Mouse (Mus musculus): ENCODE measurements around the gene Lyrm9. TPM values are rescaled to one million over a fixed set of nuclear protein-coding genes. Genes with fewer than 3 reads are reported as not detected.

Gene Lyrm9
- total and polyA plus RNA-seq, 3 experiments = 31.6 to 48.6 TPM; not detected in 1

- H3K4me3 ChIP-seq (ENCODE audit: control insufficient read depth in 1 of 2, insufficient read depth in 1 of 2, low read depth in 2 of 2, low read length in 2 of 2) = no peak overlapping the region
- no peak for TF ChIP-seq GABPA (IDR thresholded peaks at IDR 0.05; ENCODE audit: low read depth, low read length)
- H3K27me3 ChIP-seq (ENCODE audit: control insufficient read depth in 1 of 2, insufficient read depth in 2 of 2, low read length in 2 of 2) = peaks cover 8 to 22% of the 10 kb centered on the region in 2 experiments
- no peaks in the 10 kb centered on the region for H3K9me3 ChIP-seq (replicated peaks; ENCODE audit: insufficient read depth, low read length)
- no peak overlapping the region for H3K9ac ChIP-seq (ENCODE audit: control insufficient read depth, low read depth, low read length, poor library complexity, severe bottlenecking)
- no peaks in the 10 kb centered on the region for H3K4me1 ChIP-seq (ENCODE audit: control insufficient read depth in 1 of 2, insufficient read depth in 2 of 2, low read length in 2 of 2)
- no peaks in the 10 kb centered on the region for H3K79me2 ChIP-seq (ENCODE audit: control insufficient read depth, insufficient read depth, low read length, poor library complexity)
- H3K27ac ChIP-seq (ENCODE audit: control insufficient read depth, low read depth, low read length) = no peak overlapping the region
- H3K36me3 ChIP-seq (ENCODE audit: control insufficient read depth in 1 of 2, insufficient read depth in 2 of 2, low read length in 2 of 2) = no peaks in the 10 kb centered on the region
- DNase-seq (ENCODE audit: low read depth, low spot score) = no peak
These were observed 60.3 kb downstream of the Lyrm9 start for GRCm38 (mm10) chr11:78886693-78887092.

- Histone ChIP-seq H3K36me3 (ENCODE audit: control insufficient read depth in 1 of 2, insufficient read depth in 2 of 2, low read length in 2 of 2) (no peaks in the 10 kb centered on the region), H3K4me1 (ENCODE audit: control insufficient read depth in 1 of 2, insufficient read depth in 2 of 2, low read length in 2 of 2) (no peaks in the 10 kb centered on the region), H3K4me3 (ENCODE audit: control insufficient read depth in 1 of 2, insufficient read depth in 1 of 2, low read depth in 2 of 2, low read length in 2 of 2) (no peak overlapping the region), H3K9ac (ENCODE audit: control insufficient read depth, low read depth, low read length, poor library complexity, severe bottlenecking) (no peak overlapping the region), H3K9me3 (replicated peaks; ENCODE audit: insufficient read depth, low read length) (no peaks in the 10 kb centered on the region), H3K27me3 (ENCODE audit: control insufficient read depth in 1 of 2, insufficient read depth in 2 of 2, low read length in 2 of 2) (peaks cover 10 to 22% of the 10 kb centered on the region in 2 experiments), H3K79me2 (ENCODE audit: control insufficient read depth, insufficient read depth, low read length, poor library complexity) (no peaks in the 10 kb centered on the region), H3K27ac (ENCODE audit: control insufficient read depth, low read depth, low read length) (no peak overlapping the region)
- DNase-seq (ENCODE audit: low read depth, low spot score) = no peak
- no peak for TF ChIP-seq ZNF384 (IDR thresholded peaks at IDR 0.05; ENCODE audit: low read depth, low read length)
- TF ChIP-seq ELF1 (IDR thresholded peaks at IDR 0.05; ENCODE audit: low read depth, low read length) = no peak
- TF ChIP-seq ZC3H11A (IDR thresholded peaks at IDR 0.05; ENCODE audit: low read depth, low read length) = no peak
- no peak for TF ChIP-seq EP300 (IDR thresholded peaks at IDR 0.05; ENCODE audit: low read depth in 1 of 2, low read length in 2 of 2)
- TF ChIP-seq USF2 (IDR thresholded peaks at IDR 0.05; ENCODE audit: borderline replicate concordance in 1 of 2, insufficient read depth in 1 of 2, low read depth in 1 of 2, low read length in 2 of 2) = no peak
These were observed 61.0 kb downstream of the Lyrm9 start for GRCm38 (mm10) chr11:78887102-78887971.

- TF ChIP-seq JUND (IDR thresholded peaks at IDR 0.05; ENCODE audit: low read depth, low read length) (no peak), ZKSCAN1 (IDR thresholded peaks at IDR 0.05; ENCODE audit: low read depth, low read length) (no peak), ZNF384 (IDR thresholded peaks at IDR 0.05; ENCODE audit: low read depth, low read length) (no peak), BHLHE40 (IDR thresholded peaks at IDR 0.05; ENCODE audit: borderline replicate concordance, low read depth, low read length) (no peak), MYB (IDR thresholded peaks at IDR 0.05; ENCODE audit: low read depth, low read length) (no peak), MXI1 (IDR thresholded peaks at IDR 0.05; ENCODE audit: low read depth, low read length) (no peak), MAFK (IDR thresholded peaks at IDR 0.05; ENCODE audit: borderline replicate concordance, low read depth, low read length) (no peak), CTCF (IDR thresholded peaks at IDR 0.05 in 2 of 3, conservative IDR thresholded peaks at IDR 0.05 in 1 of 3; ENCODE audit: control insufficient read depth in 1 of 3, insufficient read depth in 1 of 3, low read depth in 2 of 3, low read length in 3 of 3, poor library complexity in 1 of 3, severe bottlenecking in 1 of 3) (no peak), SMC3 (IDR thresholded peaks at IDR 0.05; ENCODE audit: low read depth, low read length) (no peak), NELFE (IDR thresholded peaks at IDR 0.05; ENCODE audit: low read depth, low read length) (no peak), MYC (IDR thresholded peaks at IDR 0.05; ENCODE audit: low read depth, low read length) (no peak)
These were observed 62.8 kb downstream of the Lyrm9 start for GRCm38 (mm10) chr11:78889156-78889555.

More at GRCm38 (mm10) chr11:78889156-78889555, 62.8 kb downstream of the Lyrm9 start:
- no peaks in the 10 kb centered on the region for H3K79me2 ChIP-seq (ENCODE audit: control insufficient read depth, insufficient read depth, low read length, poor library complexity)
- DNase-seq (ENCODE audit: low read depth, low spot score) = no peak
- H3K4me1 ChIP-seq (ENCODE audit: control insufficient read depth in 1 of 2, insufficient read depth in 2 of 2, low read length in 2 of 2) = no peaks in the 10 kb centered on the region
- H3K27ac ChIP-seq (ENCODE audit: control insufficient read depth, low read depth, low read length) = no peak overlapping the region
- H3K9ac ChIP-seq (ENCODE audit: control insufficient read depth, low read depth, low read length, poor library complexity, severe bottlenecking) = no peak overlapping the region
- H3K36me3 ChIP-seq (ENCODE audit: control insufficient read depth in 1 of 2, insufficient read depth in 2 of 2, low read length in 2 of 2) = no peaks in the 10 kb centered on the region
- H3K9me3 ChIP-seq (replicated peaks; ENCODE audit: insufficient read depth, low read length) = no peaks in the 10 kb centered on the region
- H3K4me3 ChIP-seq (ENCODE audit: control insufficient read depth in 1 of 2, insufficient read depth in 1 of 2, low read depth in 2 of 2, low read length in 2 of 2) = no peak overlapping the region
- H3K27me3 ChIP-seq (ENCODE audit: control insufficient read depth in 1 of 2, insufficient read depth in 2 of 2, low read length in 2 of 2) = peaks cover 13 to 28% of the 10 kb centered on the region in 2 experiments
